In genomic region chr17:29007641-29008325, GRCm38 (mm10) we compare ENCODE assay signal across 8 mouse cellular contexts. TPM values are rescaled to one million over a fixed set of nuclear protein-coding genes. Genes with fewer than 3 reads are reported as not detected.
DNase-seq lines count a peak whose midpoint lies in the region; ATAC-seq and TF ChIP-seq lines count a peak whose summit lies in the region.

TSS of gene Stk38 (minus strand) at chr17:29007995.

- no peaks in the 10 kb centered on the region for H3K27me3 ChIP-seq in kidney, embryonic 15.5 days

- peak within 1 kb of the TSS; percentile 88 for H3K4me2 ChIP-seq in kidney, embryonic 15.5 days

- peak; percentile 94 for DNase-seq in A20 (ENCODE audit: low read depth, low spot score)
- peak; percentile 94 to 95 for DNase-seq in heart, adult 9 months (ENCODE audit: low spot score in 2 of 2)
- DNase-seq in liver = peak; percentile 95
- peak; percentile 92 to 98 for DNase-seq in spleen, postnatal 4 days (ENCODE audit: low spot score in 2 of 2)

- TF ChIP-seq POLR2A in bone marrow macrophage, adult 2 months (IDR thresholded peaks at IDR 0.05; ENCODE audit: borderline replicate concordance, low read depth, low read length) = no peak
- peak; percentile 76 for TF ChIP-seq POLR2A in embryonic fibroblast, embryonic 13.5 days (IDR thresholded peaks at IDR 0.05; ENCODE audit: low read depth, low read length)

- TF ChIP-seq CTCF in bone marrow macrophage, adult 2 months (IDR thresholded peaks at IDR 0.05; ENCODE audit: low read depth, low read length) = no peak
- no peak for TF ChIP-seq CTCF in embryonic fibroblast, embryonic 13.5 days (IDR thresholded peaks at IDR 0.05; ENCODE audit: borderline replicate concordance, insufficient read depth, low read length)

- H3K4me1 ChIP-seq in bone marrow macrophage, adult 2 months (ENCODE audit: control insufficient read depth, insufficient read depth, low read length) = peaks cover 35% of the 10 kb centered on the region
- H3K4me1 ChIP-seq in embryonic fibroblast, embryonic 13.5 days (ENCODE audit: control insufficient read depth, insufficient read depth, low read length) = peaks cover 6% of the 10 kb centered on the region; the same call in 1 of the 2 replicates
- H3K4me1 ChIP-seq in kidney, embryonic 15.5 days = peaks cover 27% of the 10 kb centered on the region

- ATAC-seq in kidney, embryonic 15.5 days (replicated peaks; ENCODE audit: low FRiP score) = peak; percentile 97
- ATAC-seq in monocyte, adult 5-6 weeks (replicated peaks; ENCODE audit: insufficient number of reproducible peaks, low FRiP score, low TSS enrichment, poor library complexity, severe bottlenecking) = peak; percentile 74

- H3K9me3 ChIP-seq in kidney, embryonic 15.5 days (replicated peaks) = no peaks in the 10 kb centered on the region

- peak within 1 kb of the TSS; percentile 83 for H3K4me3 ChIP-seq in bone marrow macrophage, adult 2 months (ENCODE audit: insufficient read depth, low read length)
- peak within 1 kb of the TSS; percentile 93 for H3K4me3 ChIP-seq in embryonic fibroblast, embryonic 13.5 days (ENCODE audit: insufficient read depth, low read length)
- peak within 1 kb of the TSS; percentile 97 for H3K4me3 ChIP-seq in kidney, embryonic 15.5 days (replicated peaks)

- H3K9ac ChIP-seq in kidney, embryonic 15.5 days = peak within 1 kb of the TSS; percentile 95

- WGBS in kidney, embryonic 15.5 days = under 1% methylated on average over 65 of the region's 65 CpGs

- peaks cover 10% of the 10 kb centered on the region; the same call in 1 of the 2 replicates for H3K36me3 ChIP-seq in kidney, embryonic 15.5 days

- peak within 1 kb of the TSS; percentile 97 for H3K27ac ChIP-seq in bone marrow macrophage, adult 2 months (ENCODE audit: insufficient read depth, low read depth, low read length)
- H3K27ac ChIP-seq in embryonic fibroblast, embryonic 13.5 days (ENCODE audit: insufficient read depth, low read length) = peak within 1 kb of the TSS; percentile 73
- peak within 1 kb of the TSS; percentile 87 for H3K27ac ChIP-seq in kidney, embryonic 15.5 days

RNA-seq across cellular contexts. Expression of gene Stk38, which starts in this region (rescaled TPM):
- 180 and 183 TPM in 2 replicates for polyA plus RNA-seq in bone marrow macrophage, adult 2 months (2012; ENCODE audit: insufficient read depth, insufficient read length, missing spikeins)
- 89.4 and 102 TPM in 2 replicates for polyA plus RNA-seq in embryonic fibroblast, embryonic 13.5 days (2011; ENCODE audit: insufficient read length, low read depth, missing spikeins)
- 98.5 and 105 TPM in 2 replicates for polyA plus RNA-seq in kidney, embryonic 15.5 days (2015; fragmentation: Nextera tagmentation; extraction: Ambion mirVana)
- total RNA-seq in monocyte, adult 5-6 weeks (2017) = 369 to 443 TPM (median 402 TPM) in 3 replicates

Comparison
In these comparisons a context has a peak if more than half of its experiments do, and no peak if none do; other contexts are left out.
1. Peak in every context shown above with its lines: DNase-seq, ATAC-seq, H3K4me3 ChIP-seq and H3K27ac ChIP-seq.